Mouse (Mus musculus) ES-E14 (cell line): ENCODE results near the gene Hp1bp3.

ENCODE experiments used
- HCFC1 ChIP-seq: IDR thresholded peaks from 2 replicates; pipeline ENCODE4 v1.6.1; 2012; ENCODE audit warnings: low read length, inconsistent platforms, borderline replicate concordance; ENCODE audit not compliant: insufficient read depth
- MAFK ChIP-seq: IDR thresholded peaks from 2 replicates; pipeline ENCODE4 v1.6.1; 2014; ENCODE audit warnings: mild to moderate bottlenecking, low read depth, low read length, inconsistent platforms; ENCODE audit not compliant: insufficient read depth
- ZC3H11A ChIP-seq: IDR thresholded peaks from 2 replicates; pipeline ENCODE4 v1.6.1; 2012; ENCODE audit warnings: low read depth, mild to moderate bottlenecking, inconsistent platforms, low read length, borderline replicate concordance
- ZNF384 ChIP-seq: IDR thresholded peaks from 2 replicates; pipeline ENCODE4 v1.6.1; 2012; ENCODE audit warnings: low read depth, low read length, inconsistent platforms

- TF ChIP-seq ZNF384 (no peak), ZC3H11A (no peak), HCFC1 (no peak), MAFK (no peak)
These were observed 43.4 kb upstream of the Hp1bp3 start for GRCm38 (mm10) chr4:138172686-138173085.
